Mouse (Mus musculus): ENCODE data around the gene Theg.

- TF ChIP-seq CTCF (IDR thresholded peaks at IDR 0.05; ENCODE audit: extremely low read depth, insufficient read depth, low read length) (no peak), POLR2A (IDR thresholded peaks at IDR 0.05; ENCODE audit: extremely low read depth, insufficient read depth, low read length) (no peak)
Measured at GRCm38 (mm10) chr10:79584426-79584825, 2.7 kb downstream of the Theg start.
